Mouse (Mus musculus): Measurements from ENCODE around the gene 9130230L23Rik.

The 9130230L23Rik gene

GRCm38 (mm10) chr5:65954130-65955080, 49.7 kb downstream of the 9130230L23Rik start:
- DNase-seq = no peak

- DNase-seq = peak; percentile 7
These were observed 52.6 kb downstream of the 9130230L23Rik start for GRCm38 (mm10) chr5:65951513-65951909.

GRCm38 (mm10) chr5:65950679-65951512, 53.2 kb downstream of the 9130230L23Rik start:
- peak; percentile 17 for DNase-seq

GRCm38 (mm10) chr5:65950236-65950635, 53.8 kb downstream of the 9130230L23Rik start:
- DNase-seq = peak; percentile 5

DNA sequence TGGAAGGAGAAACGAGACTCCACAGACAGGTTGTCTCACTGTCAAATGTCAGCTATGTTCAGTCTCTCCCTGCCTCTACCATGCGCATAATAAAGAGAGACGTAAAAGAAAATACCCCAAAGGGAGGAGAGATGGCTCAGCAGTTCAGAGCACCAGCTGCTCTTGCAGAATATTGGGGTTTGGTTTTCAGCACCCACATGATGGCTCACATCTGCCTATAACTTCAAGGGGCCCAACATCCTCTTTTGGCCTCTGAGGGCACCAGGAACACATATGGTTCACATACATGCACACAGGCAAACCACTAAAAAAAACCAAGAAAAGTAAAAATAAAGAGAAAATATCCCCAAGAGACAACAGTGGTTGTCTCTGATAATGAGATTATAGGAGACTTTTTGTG, 54.3 kb downstream of the 9130230L23Rik start:
- no peak for DNase-seq

GRCm38 (mm10) chr5:65941145-65941544, 62.9 kb downstream of the 9130230L23Rik start:
- DNase-seq = no peak

GRCm38 (mm10) chr5:65937998-65938715, 65.9 kb downstream of the 9130230L23Rik start:
- peak; percentile 83 for DNase-seq

GRCm38 (mm10) chr5:65937011-65937726, 66.9 kb downstream of the 9130230L23Rik start:
- no peak for DNase-seq

GRCm38 (mm10) chr5:65934783-65935182, 69.3 kb downstream of the 9130230L23Rik start, which contains the start of gene Chrna9:
Gene Chrna9, plus strand, starts transcription at chr5:65934921.
- no peak for DNase-seq

DNA sequence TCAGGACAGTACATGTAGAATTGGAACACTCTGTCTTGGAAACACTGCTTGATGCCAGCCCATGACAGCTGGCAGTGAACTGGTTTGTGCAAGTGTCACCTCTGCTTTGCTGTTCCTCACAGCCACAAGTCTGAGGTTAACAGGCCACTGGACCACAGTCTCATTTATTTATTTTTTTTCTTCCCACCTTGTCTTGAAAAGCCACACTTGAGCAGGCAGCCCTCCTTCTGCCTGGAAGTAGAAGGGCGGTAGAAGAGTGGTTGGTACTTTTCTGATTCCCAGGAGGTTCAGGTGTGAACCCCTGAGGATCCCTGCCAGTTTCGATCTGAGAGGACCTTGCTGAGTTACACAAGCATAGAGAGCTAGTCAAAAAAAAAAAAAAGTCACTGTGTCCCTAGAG, 70.3 kb downstream of the 9130230L23Rik start:
- DNase-seq = no peak

DNA sequence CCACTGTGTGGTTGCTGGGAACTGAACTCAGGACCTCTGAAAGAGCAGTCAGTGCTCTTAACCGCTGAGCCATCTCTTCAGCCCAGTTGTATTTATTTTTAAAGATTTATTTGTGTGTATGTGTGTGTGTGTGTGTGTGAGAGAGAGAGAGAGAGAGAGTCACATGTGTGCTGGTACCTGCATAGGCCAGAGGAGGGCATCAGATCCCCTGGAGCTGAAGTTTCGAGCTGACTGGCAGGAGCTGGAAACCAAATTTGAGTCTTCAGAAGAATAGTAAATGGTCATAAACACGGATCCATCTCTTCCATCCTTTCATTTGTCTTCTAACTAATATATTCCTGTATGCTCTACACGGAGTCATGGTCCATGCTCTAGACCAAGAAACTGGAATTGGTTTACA, 70.8 kb downstream of the 9130230L23Rik start:
- no peak for DNase-seq

DNA sequence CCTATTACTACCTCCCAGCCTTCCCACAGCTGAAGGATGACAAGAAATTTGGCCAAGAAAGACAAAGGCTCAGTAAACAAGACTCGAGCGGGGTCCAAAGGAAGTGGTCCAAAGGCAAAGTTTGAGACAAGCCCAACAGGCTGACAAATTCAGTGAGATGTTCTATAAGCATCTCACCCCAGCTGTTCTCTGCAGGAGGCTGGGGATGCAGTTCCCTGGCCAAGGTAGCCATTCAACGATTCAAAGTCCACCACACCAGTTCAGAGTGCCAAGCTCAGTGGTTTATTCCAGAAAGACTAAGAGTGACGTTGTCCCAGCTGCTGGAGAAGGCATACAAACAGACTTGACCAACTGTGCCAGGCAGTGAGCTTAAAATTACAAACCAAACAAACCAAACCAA, 73.9 kb downstream of the 9130230L23Rik start:
- DNase-seq = peak; percentile 39

All from kidney, adult 9 months (tissue).